Mouse (Mus musculus) C2C12 (cell line): Measurements from ENCODE around the gene Nbr1.
"Not testable (repeated sequence)": the region's sequence is repeated elsewhere in the genome, so short reads cannot be mapped to it uniquely, and the experiment has no call there.

Experiments
- CEBPB ChIP-seq: IDR thresholded peaks from one replicate; pipeline ENCODE4 v1.6.1; 2011; ENCODE audit warnings: low read depth, mild to moderate bottlenecking, control low read depth, moderate library complexity
- CTCF ChIP-seq: IDR thresholded peaks from one replicate; pipeline ENCODE4 v1.5.1; 2011; ENCODE audit not compliant: control insufficient read depth, insufficient read depth, insufficient read length
- FOSL1 ChIP-seq: IDR thresholded peaks from one replicate; pipeline ENCODE4 v1.8.0; 2011; ENCODE audit warnings: mild to moderate bottlenecking, low read length; ENCODE audit not compliant: poor library complexity, insufficient read depth, severe bottlenecking
- MAX ChIP-seq: IDR thresholded peaks from one replicate; pipeline ENCODE4 v1.6.1; 2011; ENCODE audit warnings: mild to moderate bottlenecking, control low read depth
- MYOD1 ChIP-seq: IDR thresholded peaks from one replicate; pipeline ENCODE4 v1.6.1; 2011; ENCODE audit warnings: low read depth; ENCODE audit not compliant: control insufficient read depth, insufficient read length
- MYOG ChIP-seq: IDR thresholded peaks from one replicate; pipeline ENCODE4 v1.6.1; 2011; ENCODE audit not compliant: control insufficient read depth, insufficient read length; ENCODE audit errors: extremely low read depth
- USF1 ChIP-seq: IDR thresholded peaks from one replicate; pipeline ENCODE4 v1.6.1; 2011; ENCODE audit warnings: low read depth, mild to moderate bottlenecking, control low read depth, moderate library complexity

DNA sequence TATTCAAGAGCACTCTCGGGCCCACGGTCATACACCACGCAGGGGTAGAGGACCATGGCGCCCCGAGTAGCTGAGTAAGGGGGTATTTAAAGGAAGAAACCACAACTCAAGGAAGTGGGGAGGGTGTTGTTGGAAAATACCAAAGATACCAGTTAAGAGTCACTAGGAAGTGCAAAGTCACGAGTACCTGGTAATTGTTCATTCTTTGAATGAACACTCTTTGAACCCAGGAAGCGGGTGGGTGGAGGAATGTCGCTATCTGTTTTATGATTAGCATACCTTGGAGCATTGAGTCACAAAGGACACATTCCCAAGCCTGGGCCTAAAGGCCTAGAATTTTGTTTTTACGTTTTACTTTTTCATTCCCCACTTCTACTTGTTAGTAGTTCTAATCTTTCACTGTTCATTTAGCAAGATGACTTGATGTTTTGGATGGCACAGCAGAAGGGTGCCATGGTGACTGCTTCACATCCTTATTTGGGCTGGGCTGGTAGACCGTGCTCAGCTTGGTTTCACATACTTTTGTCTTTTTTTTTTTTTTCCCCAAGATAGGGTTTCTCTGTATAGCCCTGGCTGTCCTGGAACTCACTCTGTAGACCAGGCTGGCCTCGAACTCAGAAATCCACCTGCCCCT is 68.2 kb downstream of the Nbr1 start:
- TF ChIP-seq MYOD1, USF1, MYOG, MAX, CTCF, CEBPB, FOSL1: not testable (repeated sequence)
